Mouse (Mus musculus) urinary bladder, postnatal 4 days (tissue): ENCODE results near the gene Olfr52.
"Not testable (repeated sequence)": the region's sequence is repeated elsewhere in the genome, so short reads cannot be mapped to it uniquely, and the experiment has no call there.

Experiments used
- DNase-seq, 2 experiments: peaks; one replicate each; pipeline ENCODE4 v3.0.0; 2021 to 2022; ENCODE audit warnings: low spot score in 2 of 2

The Olfr52 gene

DNA sequence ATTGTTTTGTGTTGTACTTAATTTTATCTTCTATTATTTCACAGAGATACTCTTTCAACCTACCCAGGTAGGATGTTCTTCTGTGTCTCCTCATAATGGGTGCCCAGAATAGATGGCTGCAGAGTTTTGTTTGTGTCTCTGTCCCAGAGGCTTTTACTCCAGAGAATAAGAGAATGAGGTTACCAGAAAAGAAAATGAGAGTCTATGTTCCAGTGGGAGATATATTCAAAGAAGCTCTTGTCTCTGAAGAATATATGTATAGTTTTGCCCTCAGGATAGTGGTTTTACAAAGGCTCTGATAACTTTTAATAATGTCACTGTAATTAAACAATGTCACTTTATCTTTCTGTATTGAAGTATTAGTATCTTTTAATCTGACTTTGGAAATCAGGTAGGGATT is at the start of gene Olfr52:
TSS of gene Olfr52 (minus strand) at position 101 of the 400 bp plus-strand sequence.
- no peak for DNase-seq

DNA sequence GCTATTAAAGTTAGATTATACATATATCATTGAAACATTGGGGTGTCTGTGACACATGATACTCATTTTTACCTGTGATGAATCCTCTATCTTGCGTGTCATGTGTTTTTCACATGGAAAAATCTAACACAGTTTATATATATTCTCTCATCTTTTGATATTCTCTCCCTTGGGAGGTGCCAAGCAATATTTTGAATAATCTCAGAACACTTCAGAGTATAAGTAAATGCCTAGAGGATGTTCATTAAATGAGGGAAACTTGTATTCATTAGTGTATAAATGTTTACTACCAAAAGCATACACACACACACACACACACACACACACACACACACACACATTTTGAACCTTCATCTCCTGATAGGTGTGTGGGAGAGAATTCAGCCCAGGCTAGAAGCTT is 45.8 kb upstream of the Olfr52 start, which contains the start of gene Olfr1047:
TSS of gene Olfr1047 (minus strand) at position 101 of the 400 bp plus-strand sequence.
- DNase-seq: no peak

DNA sequence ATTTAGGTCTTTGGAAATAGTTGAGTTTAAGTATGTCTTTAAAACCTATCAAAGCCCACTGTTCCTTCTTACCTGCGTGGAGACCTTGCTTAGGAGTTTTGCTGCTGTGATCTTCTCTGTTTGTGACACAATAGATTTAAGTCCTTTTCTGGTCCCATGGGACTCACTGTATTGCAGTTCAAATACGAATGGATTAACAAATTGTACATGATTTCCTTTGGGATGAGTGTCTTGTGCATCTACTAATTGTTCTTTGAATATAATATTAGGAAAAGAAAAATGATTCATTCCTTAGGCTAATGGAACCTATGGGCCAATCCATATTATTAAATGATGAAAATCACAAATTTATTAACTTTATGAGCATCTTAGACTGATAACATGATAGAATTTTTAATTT is 33.7 kb upstream of the Olfr52 start, which contains the start of gene Olfr1046:
TSS of gene Olfr1046 (minus strand) at position 101 of the 400 bp plus-strand sequence.
- no peak for DNase-seq

DNA sequence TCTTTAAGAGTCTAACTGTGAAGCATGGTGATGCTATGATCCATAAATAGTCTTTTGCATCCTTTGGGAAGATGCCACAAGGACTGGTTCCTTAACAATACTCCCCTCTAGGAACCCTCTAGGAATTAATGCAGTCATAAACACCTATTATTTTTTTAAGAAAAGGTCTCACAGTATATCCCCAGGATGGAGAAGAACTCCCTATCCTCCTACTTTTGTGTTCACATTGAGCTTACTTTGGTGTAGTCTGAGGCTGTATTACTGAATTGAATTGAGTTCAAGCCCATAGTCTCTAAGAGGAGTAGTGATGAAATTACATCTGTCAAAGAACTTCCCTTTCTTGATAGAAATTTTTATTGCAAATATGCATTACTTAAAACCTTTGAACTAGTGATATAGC is 17.4 kb upstream of the Olfr52 start, which contains the start of gene Olfr1045:
TSS of gene Olfr1045 (minus strand) at position 101 of the 400 bp plus-strand sequence.
- DNase-seq: no peak

DNA sequence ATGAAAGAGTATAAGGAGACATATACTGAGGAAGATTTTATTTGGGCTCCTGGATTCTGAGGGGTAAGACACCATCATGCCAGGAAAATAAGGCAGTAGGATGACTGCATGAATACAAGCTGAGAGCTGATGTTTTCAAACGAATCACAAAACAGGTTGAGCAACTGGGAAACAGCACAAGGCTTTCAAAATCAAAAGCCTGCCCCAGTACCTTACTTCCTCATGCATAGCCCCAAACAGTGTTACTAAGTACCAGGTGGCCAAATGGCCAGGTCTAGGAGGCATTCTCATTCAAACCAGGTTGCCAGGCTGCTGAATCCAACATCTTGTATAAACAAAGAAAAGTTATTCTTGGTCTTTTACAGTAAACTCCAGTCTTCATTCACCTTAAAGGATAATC is 10.4 kb upstream of the Olfr52 start:
- DNase-seq: no peak

DNA sequence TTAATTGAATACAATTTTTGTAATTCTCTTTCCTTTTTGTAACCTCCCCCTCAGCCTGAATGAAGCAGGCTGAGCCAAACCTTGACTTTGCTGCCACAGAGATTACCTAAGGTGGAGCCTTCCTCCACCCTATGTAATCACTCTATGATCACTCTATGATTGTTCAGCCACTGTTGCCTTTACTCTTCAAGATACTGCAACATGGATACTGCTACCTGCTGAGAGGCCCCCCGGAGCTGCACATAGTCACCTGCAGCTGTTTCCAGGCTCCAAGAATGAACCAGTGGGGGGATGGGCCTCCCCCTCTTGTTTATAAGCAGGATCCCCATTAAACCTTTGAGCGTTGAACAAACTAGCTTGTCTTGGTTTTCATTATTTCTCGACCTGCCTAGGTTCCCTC is 5.5 kb downstream of the Olfr52 start:
- DNase-seq: no peak

DNA sequence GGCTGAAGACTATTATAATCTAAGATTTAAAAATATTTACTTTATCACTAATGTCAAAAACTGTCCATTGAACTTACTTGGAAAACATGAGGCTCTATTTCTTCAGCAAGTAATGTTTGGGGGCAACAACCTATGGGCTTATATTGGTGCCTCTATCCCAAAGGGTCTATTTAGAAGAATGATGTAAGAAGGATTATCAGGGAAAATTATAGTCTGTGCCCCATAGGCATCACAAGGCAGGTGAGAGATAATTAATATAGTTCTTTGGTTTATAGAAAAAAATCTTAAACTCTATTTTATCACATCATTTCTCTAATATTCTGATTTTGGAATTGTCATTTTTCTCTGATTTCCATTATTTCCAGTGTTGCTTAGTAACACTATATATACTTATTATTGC is 7.8 kb downstream of the Olfr52 start, which contains the start of gene Olfr1044:
TSS of gene Olfr1044 (minus strand) at position 101 of the 400 bp plus-strand sequence.
- no peak for DNase-seq

DNA sequence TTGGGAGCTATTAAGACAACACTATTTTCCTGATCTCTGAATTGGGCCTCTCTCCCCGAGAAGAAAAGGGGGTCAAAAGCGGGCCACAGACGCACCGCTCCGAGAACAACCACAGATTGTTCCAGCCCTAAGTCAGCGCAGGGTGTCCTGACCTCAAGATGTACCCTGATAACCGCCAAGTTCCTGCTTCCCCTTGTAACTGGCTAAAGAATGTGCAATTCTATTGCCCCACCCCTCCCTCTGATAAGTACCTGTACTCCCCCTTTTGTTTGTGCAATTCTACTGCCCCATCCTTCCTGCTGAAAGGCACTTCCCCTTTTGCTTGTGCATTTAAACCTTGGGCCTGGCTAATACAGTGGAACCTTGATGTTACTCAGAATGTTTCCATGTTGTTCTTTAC is 10.1 kb downstream of the Olfr52 start:
- not testable (repeated sequence) for DNase-seq

DNA sequence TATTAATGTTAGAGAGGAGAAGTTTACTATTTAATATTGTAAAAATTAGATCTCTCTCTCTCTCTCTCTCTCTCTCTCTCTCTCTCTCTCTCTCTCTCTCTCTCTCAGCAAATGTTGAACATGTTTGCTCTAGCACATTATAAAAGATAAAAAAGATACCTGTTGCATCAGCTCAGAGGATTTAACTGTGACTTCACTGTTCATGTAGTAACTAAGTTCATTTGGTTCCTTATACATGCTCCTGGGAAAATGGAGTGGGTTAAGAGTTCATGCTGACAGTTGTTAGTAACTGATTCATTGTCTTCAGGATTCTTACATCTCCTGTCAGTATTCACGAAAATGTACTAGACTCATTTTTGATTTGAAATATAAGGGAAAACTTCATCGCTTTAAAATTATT is 18.1 kb downstream of the Olfr52 start, which contains the start of gene Olfr1043:
TSS of gene Olfr1043 (minus strand) at position 101 of the 400 bp plus-strand sequence.
- DNase-seq: no peak

DNA sequence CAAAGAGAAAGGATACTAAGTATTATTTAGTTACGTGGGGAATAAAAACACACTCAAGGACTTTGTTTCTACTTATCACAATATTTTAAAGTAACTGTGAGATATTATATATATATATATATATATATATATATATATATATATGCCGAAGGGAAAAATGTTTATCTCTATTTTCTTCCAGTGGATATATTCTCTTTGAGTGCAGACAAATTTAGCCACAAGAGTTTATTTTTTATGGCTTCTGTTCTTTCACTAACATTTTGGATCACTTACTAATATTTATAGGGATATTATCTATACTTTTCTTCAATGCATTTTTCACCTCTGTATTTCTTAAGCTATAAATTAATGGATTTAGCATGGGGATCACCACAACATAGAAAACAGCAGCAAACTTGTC is 23.7 kb downstream of the Olfr52 start, which contains the start of gene Olfr1042:
TSS of gene Olfr1042 (minus strand) at position 101 of the 400 bp plus-strand sequence.
- no peak for DNase-seq

DNA sequence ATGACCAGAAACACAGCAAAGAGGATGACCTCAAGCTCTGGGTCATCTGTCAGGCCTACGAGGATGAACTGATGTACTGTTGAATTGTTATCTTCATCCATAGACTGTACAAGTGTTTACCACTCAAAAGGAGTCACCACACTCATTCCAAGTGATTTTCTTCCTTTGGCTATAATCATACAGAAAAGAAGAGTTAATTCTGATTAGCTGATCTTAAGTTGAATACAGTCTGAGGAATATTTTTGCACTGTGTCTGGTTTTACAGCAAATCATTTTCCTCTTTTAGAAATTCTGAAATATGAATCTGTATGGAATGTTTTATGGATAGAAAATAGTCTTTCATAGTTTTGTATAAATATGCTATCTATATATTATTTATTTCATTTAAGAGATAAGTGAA is 38.9 kb downstream of the Olfr52 start, which contains the start of gene Olfr1040:
TSS of gene Olfr1040 (minus strand) at position 101 of the 400 bp plus-strand sequence.
- no peak for DNase-seq

DNA sequence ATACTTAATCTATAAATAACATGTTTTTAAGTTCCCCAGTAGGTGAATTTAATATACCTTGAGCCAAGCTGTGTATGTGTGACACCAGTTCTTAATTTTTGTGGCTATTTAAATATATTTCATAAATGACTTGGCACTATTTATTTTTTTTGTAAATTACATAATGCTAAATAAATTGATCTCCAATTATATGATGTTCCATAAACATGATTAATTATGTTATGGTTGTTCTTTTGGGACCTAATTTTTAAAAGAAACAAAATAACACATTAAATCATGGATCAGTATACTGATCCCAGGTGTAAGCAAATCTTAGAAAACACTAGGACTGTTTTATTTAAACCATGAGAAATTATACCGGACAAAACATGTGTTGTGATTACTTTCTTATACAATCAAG is 49.7 kb downstream of the Olfr52 start, which contains the start of gene Olfr1039:
TSS of gene Olfr1039 (minus strand) at position 101 of the 400 bp plus-strand sequence.
- DNase-seq: no peak
